Mouse (Mus musculus): ENCODE results near the gene Pigl. TPM values are rescaled to one million over a fixed set of nuclear protein-coding genes. Genes with fewer than 3 reads are reported as not detected.
A peak's percentile ranks its signal among the peaks of the same experiment; 100 is the strongest.

Pigl gene
- total RNA-seq, 2 experiments from 2014 or later, result 2.5 to 9.2 TPM

- ATAC-seq (ENCODE audit: poor library complexity, severe bottlenecking), result peak; percentile 49; the same call in 1 of the 2 replicates
These were observed 53.4 kb downstream of the Pigl start for GRCm38 (mm10) chr11:62511444-62512202.

- 0 out of 2 replicates have a peak, but pooled peaks have one; percentile 47 for ATAC-seq (ENCODE audit: poor library complexity, severe bottlenecking)
These were observed 54.3 kb downstream of the Pigl start for GRCm38 (mm10) chr11:62512529-62513080.

- no peak for ATAC-seq (ENCODE audit: poor library complexity, severe bottlenecking)
These were observed 55.1 kb downstream of the Pigl start for GRCm38 (mm10) chr11:62513311-62513710.

GRCm38 (mm10) chr11:62518991-62519390 lies 60.7 kb downstream of the Pigl start:
- no peak for ATAC-seq (ENCODE audit: poor library complexity, severe bottlenecking)

- ATAC-seq (ENCODE audit: poor library complexity, severe bottlenecking), result no peak
These were observed 64.0 kb downstream of the Pigl start for GRCm38 (mm10) chr11:62522283-62522682.

GRCm38 (mm10) chr11:62537089-62537488 lies 78.8 kb downstream of the Pigl start:
- no peak for ATAC-seq (ENCODE audit: poor library complexity, severe bottlenecking)

GRCm38 (mm10) chr11:62537590-62537989 lies 79.3 kb downstream of the Pigl start:
- ATAC-seq (ENCODE audit: poor library complexity, severe bottlenecking), result no peak

GRCm38 (mm10) chr11:62538321-62539088 lies 80.2 kb downstream of the Pigl start:
- peak; percentile 57 for ATAC-seq (ENCODE audit: poor library complexity, severe bottlenecking)

GRCm38 (mm10) chr11:62539089-62539890 lies 81.0 kb downstream of the Pigl start, which contains the start of gene Cenpv:
Gene Cenpv (minus strand): TSS chr11:62539261.
- peak; percentile 61 for ATAC-seq (ENCODE audit: poor library complexity, severe bottlenecking)

- ATAC-seq (ENCODE audit: poor library complexity, severe bottlenecking), result no peak
These were observed 81.9 kb downstream of the Pigl start for GRCm38 (mm10) chr11:62540167-62540566.

GRCm38 (mm10) chr11:62540969-62541368 lies 82.7 kb downstream of the Pigl start:
- ATAC-seq (ENCODE audit: poor library complexity, severe bottlenecking), result no peak

- ATAC-seq (ENCODE audit: poor library complexity, severe bottlenecking), result peak; percentile 53
These were observed 83.3 kb downstream of the Pigl start for GRCm38 (mm10) chr11:62541581-62541980.

GRCm38 (mm10) chr11:62543991-62544390 lies 85.7 kb downstream of the Pigl start:
- no peak for ATAC-seq (ENCODE audit: poor library complexity, severe bottlenecking)

- ATAC-seq (ENCODE audit: poor library complexity, severe bottlenecking), result 0 out of 2 replicates have a peak, but pooled peaks have one; percentile 14
These were observed 91.5 kb downstream of the Pigl start for GRCm38 (mm10) chr11:62549782-62550181.

GRCm38 (mm10) chr11:62550227-62550685 lies 92.0 kb downstream of the Pigl start:
- peak; percentile 44 for ATAC-seq (ENCODE audit: poor library complexity, severe bottlenecking)

- ATAC-seq (ENCODE audit: poor library complexity, severe bottlenecking), result peak; percentile 73
These were observed 92.5 kb downstream of the Pigl start, which contains the start of gene Ubb for GRCm38 (mm10) chr11:62550727-62551225. Gene Ubb (plus strand): TSS chr11:62551171.

GRCm38 (mm10) chr11:62551226-62552119 lies 93.2 kb downstream of the Pigl start:
- ATAC-seq (ENCODE audit: poor library complexity, severe bottlenecking), result peak; percentile 62

- ATAC-seq (ENCODE audit: poor library complexity, severe bottlenecking), result no peak
These were observed 94.9 kb downstream of the Pigl start for GRCm38 (mm10) chr11:62553186-62553585.

GRCm38 (mm10) chr11:62553633-62554032 lies 95.4 kb downstream of the Pigl start:
- no peak for ATAC-seq (ENCODE audit: poor library complexity, severe bottlenecking)
